Mouse (Mus musculus) heart, adult 2 months (tissue): ENCODE results near the gene Rgmb. TPM values are rescaled to one million over a fixed set of nuclear protein-coding genes. Genes with fewer than 3 reads are reported as not detected.

Source experiments
- DNase-seq, 2 experiments: peaks; one replicate each; pipeline ENCODE4 v3.0.0; 2021
- H3K27ac ChIP-seq: fragments of 200-600 bp; 2 replicates; pipeline ENCODE4 v1.8.1; 2022
- H3K27me3 ChIP-seq: fragments of 200-500 bp; 2 replicates; pipeline ENCODE4 v1.6.1; 2012; ENCODE audit warnings: mild to moderate bottlenecking, low read length, inconsistent platforms, mixed read lengths; ENCODE audit not compliant: control insufficient read depth, insufficient read depth
- H3K36me3 ChIP-seq: fragments of 200-500 bp; 2 replicates; pipeline ENCODE4 v1.6.1; 2012; ENCODE audit warnings: low read length, inconsistent platforms; ENCODE audit not compliant: control insufficient read depth, insufficient read depth
- H3K4me1 ChIP-seq: fragments of 200-500 bp; 2 replicates; pipeline ENCODE4 v1.6.1; 2011; ENCODE audit warnings: low read length; ENCODE audit not compliant: control insufficient read depth, insufficient read depth
- H3K4me3 ChIP-seq: fragments of 200-600 bp; 2 replicates; pipeline ENCODE4 v1.8.1; 2022
- H3K79me2 ChIP-seq: fragments of 200-500 bp; replicated peaks from 2 replicates; pipeline ENCODE4 v1.6.1; 2012; ENCODE audit warnings: mild to moderate bottlenecking, inconsistent platforms, low read length, moderate library complexity, mixed read lengths; ENCODE audit not compliant: control insufficient read depth, insufficient read depth
- H3K9ac ChIP-seq: fragments of 200-500 bp; 2 replicates; pipeline ENCODE4 v1.6.1; 2012; ENCODE audit warnings: low read depth, mild to moderate bottlenecking, control low read depth, inconsistent platforms, low read length, mixed read lengths
- CTCF ChIP-seq: fragments of 200-600 bp; IDR thresholded peaks from 2 replicates; pipeline ENCODE4 v1.8.1; 2022; ENCODE audit warnings: antibody characterized with exemption, mild to moderate bottlenecking, moderate library complexity
- EP300 ChIP-seq: fragments of 200-500 bp; IDR thresholded peaks from 2 replicates; pipeline ENCODE4 v1.6.1; 2011; ENCODE audit warnings: low read depth, low read length, control low read depth; ENCODE audit not compliant: insufficient read depth
- POLR2A ChIP-seq: fragments of 200-500 bp; IDR thresholded peaks from 2 replicates; pipeline ENCODE4 v1.6.1; 2011; ENCODE audit warnings: mild to moderate bottlenecking, low read depth, low read length, control low read depth; ENCODE audit not compliant: insufficient read depth
- WGBS: fragments of 180-500 bp; shearing (Covaris S2); methylation state at CpG from one replicate; pipeline ENCODE4 v1.1.7; 2018; 5-methylcytosine and 5-hydroxymethylcytosine counted together
- intact Hi-C: fragments of 180-260 bp; cut with DNase I; formaldehyde crosslinking; loops from one replicate; pipeline ENCODE4 v1.15.1; 2025
- polyA plus RNA-seq: library from polyadenylated mRNA; depleted of rRNA; stranded (reverse); fragments of >200 nt; gene quantifications from 2 replicates; pipeline ENCODE4 v1.2.3, GENCODE M21; 2012; rRNA removed
- total RNA-seq, 2 experiments: library from RNA; stranded (reverse); gene quantifications; 2 replicates each; pipeline ENCODE4 v1.2.3; 2021

Gene Rgmb
- total and polyA plus RNA-seq, 3 experiments = 17.2 to 25.5 (median 21.7) TPM

GRCm38 (mm10) chr17:15761191-15761590, 69.6 kb downstream of the Rgmb start:
- Histone ChIP-seq H3K79me2 (no peaks in the 10 kb centered on the region), H3K4me1 (no peaks in the 10 kb centered on the region), H3K27me3 (no peaks in the 10 kb centered on the region), H3K9ac (no peak overlapping the region), H3K4me3 (no peak overlapping the region), H3K27ac (no peak overlapping the region), H3K36me3 (peaks cover 5% of the 10 kb centered on the region)
- intact Hi-C loops = no loop called here
- 71% methylated on average over 8 of the region's 8 CpGs for WGBS
- no peak for DNase-seq
- TF ChIP-seq CTCF (no peak), POLR2A (no peak), EP300 (no peak)

Other genes starting within 250 kb of the Rgmb start
- gene Chd1, start 126.1 kb downstream of the Rgmb start, total RNA-seq = 10 to 100 TPM; 19.9 to 20.7 TPM
- 1.6 and 2.9 TPM in 2 replicates for gene Chd1, start 126.1 kb downstream of the Rgmb start, polyA plus RNA-seq